Mouse (Mus musculus): ENCODE data around the gene Thap8. TPM values are rescaled to one million over a fixed set of nuclear protein-coding genes. Genes with fewer than 3 reads are reported as not detected.

Gene Thap8
- polyA plus RNA-seq, 1 experiment, result 0.36 TPM

Other genes starting within 250 kb of the Thap8 start
- gene Zfp14, start 228.7 kb upstream of the Thap8 start, polyA plus RNA-seq (2012; rRNA removed), result 11.0 and 14.3 TPM in 2 replicates
- gene Zfp82, start 207.2 kb upstream of the Thap8 start, polyA plus RNA-seq (2012; rRNA removed), result 1.3 and 1.9 TPM in 2 replicates
- 0.15 and 0.17 TPM in 2 replicates for gene Gm26920, start 189.7 kb upstream of the Thap8 start, polyA plus RNA-seq (2012; rRNA removed)
- 3.6 and 4.7 TPM in 2 replicates for gene Zfp566, start 189.6 kb upstream of the Thap8 start, polyA plus RNA-seq (2012; rRNA removed)
- 39.0 and 39.6 TPM in 2 replicates for gene Zfp260, start 185.3 kb upstream of the Thap8 start, polyA plus RNA-seq (2012; rRNA removed)
- 2.6 and 3.0 TPM in 2 replicates for gene Zfp382, start 158.2 kb upstream of the Thap8 start, polyA plus RNA-seq (2012; rRNA removed)
- 49.8 and 50.1 TPM in 2 replicates for gene Zfp146, start 110.3 kb upstream of the Thap8 start, polyA plus RNA-seq (2012; rRNA removed)
- gene Cox7a1, start 96.0 kb upstream of the Thap8 start, polyA plus RNA-seq (2012; rRNA removed), result 16.9 and 19.4 TPM in 2 replicates
- gene Capns1, start 81.3 kb upstream of the Thap8 start, polyA plus RNA-seq (2012; rRNA removed), result 449 and 545 TPM in 2 replicates
- gene Polr2i, start 48.1 kb upstream of the Thap8 start, polyA plus RNA-seq (2012; rRNA removed), result 107 and 140 TPM in 2 replicates
- 84.3 and 84.5 TPM in 2 replicates for gene Tbcb, start 47.8 kb upstream of the Thap8 start, polyA plus RNA-seq (2012; rRNA removed)
- gene Ovol3, start 44.4 kb upstream of the Thap8 start, polyA plus RNA-seq (2012; rRNA removed), result 0.31 TPM in 1 of 2 replicates, not detected in the other
- 10.2 and 11.4 TPM in 2 replicates for gene Wdr62, start 325 bp downstream of the Thap8 start, polyA plus RNA-seq (2012; rRNA removed)
- 23.7 and 47.9 TPM in 2 replicates for gene Clip3, start 11.6 kb downstream of the Thap8 start, polyA plus RNA-seq (2012; rRNA removed)
- gene Alkbh6, start 28.6 kb downstream of the Thap8 start, polyA plus RNA-seq (2012; rRNA removed), result 68.0 and 80.2 TPM in 2 replicates
- gene Syne4, start 34.7 kb downstream of the Thap8 start, polyA plus RNA-seq (2012; rRNA removed), result 5.4 and 9.1 TPM in 2 replicates
- gene E130208F15Rik, start 41.6 kb downstream of the Thap8 start, polyA plus RNA-seq (2012; rRNA removed), result 0.57 and 0.72 TPM in 2 replicates
- gene Sdhaf1, start 43.8 kb downstream of the Thap8 start, polyA plus RNA-seq (2012; rRNA removed), result 12.8 and 15.4 TPM in 2 replicates
- gene Lrfn3, start 82.7 kb downstream of the Thap8 start, polyA plus RNA-seq (2012; rRNA removed), result 7.9 and 11.9 TPM in 2 replicates
- 85.1 and 117 TPM in 2 replicates for gene Tyrobp, start 133.7 kb downstream of the Thap8 start, polyA plus RNA-seq (2012; rRNA removed)
- gene Hcst, start 139.8 kb downstream of the Thap8 start, polyA plus RNA-seq (2012; rRNA removed), result 3.3 and 3.8 TPM in 2 replicates
- gene Nfkbid, start 141.6 kb downstream of the Thap8 start, polyA plus RNA-seq (2012; rRNA removed), result 1.8 and 2.0 TPM in 2 replicates
- gene Aplp1, start 165.4 kb downstream of the Thap8 start, polyA plus RNA-seq (2012; rRNA removed), result 4.2 and 4.5 TPM in 2 replicates
- not detected in 2 replicates for gene Kirrel2, start 177.6 kb downstream of the Thap8 start, polyA plus RNA-seq (2012; rRNA removed)
- gene Nphs1, start 178.2 kb downstream of the Thap8 start, polyA plus RNA-seq (2012; rRNA removed), result not detected in 2 replicates
- not detected in 2 replicates for gene Prodh2, start 213.5 kb downstream of the Thap8 start, polyA plus RNA-seq (2012; rRNA removed)